In the genomic region with DNA sequence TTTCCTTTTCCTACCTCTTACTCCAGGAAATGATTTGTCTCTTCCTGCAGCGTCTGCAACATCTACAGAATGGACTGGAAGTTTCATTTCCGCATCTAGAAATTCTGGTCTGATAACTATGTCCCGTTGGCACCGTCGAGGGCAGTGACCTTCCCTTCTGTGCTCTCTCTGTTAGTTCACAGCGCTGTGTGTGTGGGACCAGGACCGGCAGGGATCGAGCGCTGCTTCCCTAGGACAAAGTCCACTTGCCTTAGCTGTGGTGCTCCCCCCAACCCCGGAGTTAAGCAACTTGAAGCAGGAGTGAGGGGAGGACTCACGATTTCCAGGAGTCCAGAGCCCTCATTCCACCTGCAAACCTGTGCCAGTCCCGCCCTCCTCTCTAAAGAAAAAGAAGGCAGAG, we compare ENCODE assay signal across 31 mouse cellular contexts. TPM values are rescaled to one million over a fixed set of nuclear protein-coding genes. Genes with fewer than 3 reads are reported as not detected.
"Had no signal": no experiment of that assay in that cellular context is flagged by ENCODE, and none has a peak within 500 bp of the region (broad histone marks: within the 10 kb centered on the region; RNA-seq: fewer than 3 reads in every experiment).

No protein-coding gene starts in this region.

- ATAC-seq: forebrain, postnatal 0 days; hindbrain, embryonic 16.5 days; inflammation-experienced regulatory T-cells, adult 6 months had no signal

- H3K4me2 ChIP-seq: heart, embryonic 11.5 days; heart, embryonic 13.5 days; heart, embryonic 15.5 days; hindbrain, embryonic 12.5 days; hindbrain, embryonic 14.5 days; kidney, embryonic 15.5 days; limb, embryonic 12.5 days had no signal

- H3K9ac ChIP-seq: forebrain, postnatal 0 days; heart, embryonic 13.5 days; heart, embryonic 15.5 days; hindbrain, embryonic 12.5 days; hindbrain, embryonic 14.5 days; kidney, embryonic 15.5 days; limb, embryonic 12.5 days; liver, embryonic 14.5 days had no signal

- H3K27ac ChIP-seq: heart, adult 2 months; heart, embryonic 13.5 days; heart, embryonic 15.5 days; hindbrain, embryonic 10.5 days; hindbrain, embryonic 12.5 days; hindbrain, embryonic 14.5 days; kidney, embryonic 15.5 days; kidney, postnatal 0 days; limb, embryonic 10.5 days; limb, embryonic 12.5 days; liver, embryonic 14.5 days had no signal

- H3K36me3 ChIP-seq: heart, embryonic 13.5 days; heart, embryonic 15.5 days; hindbrain, embryonic 10.5 days; hindbrain, embryonic 12.5 days; kidney, embryonic 15.5 days; limb, embryonic 10.5 days; limb, embryonic 12.5 days had no signal

- H3K4me3 ChIP-seq: heart, adult 2 months; heart, embryonic 13.5 days; heart, embryonic 15.5 days; hindbrain, embryonic 10.5 days; hindbrain, embryonic 12.5 days; kidney, embryonic 15.5 days; limb, embryonic 10.5 days; limb, embryonic 12.5 days had no signal

- H3K4me1 ChIP-seq: heart, embryonic 13.5 days; heart, embryonic 15.5 days; hindbrain, embryonic 10.5 days; hindbrain, embryonic 12.5 days; kidney, embryonic 15.5 days; limb, embryonic 10.5 days; limb, embryonic 12.5 days had no signal

- DNase-seq: forebrain, postnatal 0 days; gastrocnemius, postnatal 14 days; gastrocnemius, postnatal 36 days; heart, adult 11 months; heart, adult 2 months; heart, postnatal 4 days; kidney, adult 11 months; kidney, adult 2 months; kidney, adult 9 months; kidney, postnatal 14 days; kidney, postnatal 36 days; layer of hippocampus, adult 9-11 months; layer of hippocampus, postnatal 36 days had no signal

- H3K9me3 ChIP-seq: heart, embryonic 15.5 days; hindbrain, embryonic 10.5 days; limb, embryonic 10.5 days had no signal

RNA-seq across cellular contexts. Expression of gene Hoxb13, which starts 29.3 kb away (rescaled TPM):
- polyA plus RNA-seq: forebrain, postnatal 0 days; heart, adult 2 months; heart, embryonic 11.5 days; heart, embryonic 13.5 days; heart, embryonic 15.5 days; heart, postnatal 0 days; hindbrain, embryonic 10.5 days; hindbrain, embryonic 12.5 days; hindbrain, embryonic 14.5 days; hindbrain, embryonic 16.5 days; inflammation-experienced regulatory T-cells, adult 6 months; kidney, adult 2 months; kidney, postnatal 0 days; large intestine, adult 2 months; limb, embryonic 10.5 days; limb, embryonic 12.5 days; limb, embryonic 14.5 days; liver, embryonic 14.5 days had no signal

RNA-seq across cellular contexts. Expression of gene Ttll6, which starts 31.2 kb away (rescaled TPM):
- polyA plus RNA-seq: heart, embryonic 11.5 days; heart, embryonic 13.5 days; heart, postnatal 0 days; inflammation-experienced regulatory T-cells, adult 6 months; kidney, embryonic 15.5 days; limb, embryonic 10.5 days; limb, embryonic 12.5 days; liver, adult 2 months; liver, embryonic 14.5 days had no signal

RNA-seq across cellular contexts. Expression of gene Calcoco2, which starts 53.0 kb away (rescaled TPM):
- polyA plus RNA-seq: gonadal fat pad, adult 2 months; heart, adult 2 months; heart, embryonic 11.5 days; heart, embryonic 13.5 days; heart, embryonic 15.5 days; heart, postnatal 0 days; hindbrain, embryonic 10.5 days; hindbrain, embryonic 14.5 days; hindbrain, embryonic 16.5 days; inflammation-experienced regulatory T-cells, adult 6 months; kidney, adult 2 months; kidney, embryonic 15.5 days; kidney, postnatal 0 days; large intestine, adult 2 months; limb, embryonic 10.5 days; limb, embryonic 12.5 days; limb, embryonic 14.5 days; liver, adult 2 months; liver, embryonic 14.5 days had no signal
